Mouse (Mus musculus) megakaryocyte, embryonic 14.5 days (primary cell): Measurements from ENCODE around the gene Sorl1. TPM values are rescaled to one million over a fixed set of nuclear protein-coding genes. Genes with fewer than 3 reads are reported as not detected.
"Not testable (repeated sequence)": the region's sequence is repeated elsewhere in the genome, so short reads cannot be mapped to it uniquely, and the experiment has no call there.

Experiments
- H3K27me3 ChIP-seq: replicated peaks from 2 replicates; pipeline ENCODE3; 2012; ENCODE audit warnings: inconsistent platforms
- H3K36me3 ChIP-seq: replicated peaks from 2 replicates; pipeline ENCODE3; 2012; ENCODE audit warnings: low read length, inconsistent platforms, mixed read lengths
- H3K4me1 ChIP-seq: 2 replicates; pipeline ENCODE4 v1.6.1; 2012; ENCODE audit warnings: inconsistent platforms
- H3K4me3 ChIP-seq: replicated peaks from 2 replicates; pipeline ENCODE3; 2012; ENCODE audit warnings: moderate library complexity, mild to moderate bottlenecking, inconsistent platforms
- H3K9me3 ChIP-seq: 2 replicates; pipeline ENCODE4 v1.6.1; 2012; ENCODE audit warnings: inconsistent platforms
- FLI1 ChIP-seq: IDR thresholded peaks from 2 replicates; pipeline ENCODE4 v1.6.1; 2012; ENCODE audit warnings: low read length, inconsistent platforms, mixed read lengths
- GATA1 ChIP-seq: IDR thresholded peaks from 3 replicates; pipeline ENCODE4 v1.6.1; 2012; ENCODE audit warnings: mixed read lengths, low read length, inconsistent platforms, borderline replicate concordance
- polyA plus RNA-seq: library from polyadenylated mRNA; stranded (reverse); fragments of >175 nt; gene quantifications from 2 replicates; pipeline ENCODE4 v1.2.3, GENCODE M21; 2012; ENCODE audit warnings: low replicate concordance; ENCODE audit not compliant: insufficient read depth

Gene Sorl1
- polyA plus RNA-seq, 1 experiment: 0.28 TPM

DNA sequence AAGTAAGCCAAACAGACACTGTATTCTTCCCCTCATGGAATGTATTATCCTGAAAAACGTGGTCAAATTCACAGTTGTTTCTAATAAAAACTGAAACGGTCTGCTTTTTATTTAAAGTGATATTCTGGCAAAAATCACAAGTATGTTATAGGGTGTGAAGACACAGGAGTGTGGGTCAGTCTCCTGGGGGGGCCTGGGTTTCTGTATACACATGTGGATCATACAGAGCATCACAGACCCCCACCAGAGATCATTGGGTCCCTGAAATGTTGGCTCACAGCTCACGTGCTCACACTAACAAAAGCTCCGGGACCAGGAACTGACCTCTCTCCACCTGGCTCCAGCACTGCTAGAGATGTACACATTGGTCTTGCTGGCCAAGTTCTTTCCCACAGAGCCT, 60.7 kb downstream of the Sorl1 start:
- Histone ChIP-seq H3K27me3 (no peaks in the 10 kb centered on the region), H3K4me3 (no peak overlapping the region), H3K36me3 (no peaks in the 10 kb centered on the region), H3K9me3 (no peaks in the 10 kb centered on the region), H3K4me1 (no peaks in the 10 kb centered on the region)
- no peak for TF ChIP-seq GATA1
- TF ChIP-seq FLI1: no peak

DNA sequence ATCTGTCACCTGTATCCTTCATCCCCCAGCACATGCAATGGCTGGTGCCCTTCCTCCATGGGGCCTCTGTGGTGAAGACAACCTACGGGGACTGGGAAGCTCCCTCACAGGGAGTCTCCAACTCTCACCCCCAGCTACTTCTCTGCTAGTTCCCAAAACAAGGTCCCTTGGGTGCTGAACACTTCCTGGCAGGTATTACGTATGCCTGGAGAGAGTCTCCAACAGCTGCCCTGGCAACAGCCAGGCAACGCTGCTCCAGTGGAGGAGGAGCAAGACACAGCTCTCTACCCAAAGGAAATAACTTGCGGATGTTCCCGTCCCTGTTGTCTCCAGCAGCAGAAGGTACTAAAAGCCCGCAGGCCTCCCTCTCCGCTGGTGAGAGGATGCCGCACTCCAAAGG, 61.8 kb downstream of the Sorl1 start:
- no peaks in the 10 kb centered on the region for H3K27me3 ChIP-seq
- TF ChIP-seq GATA1 (no peak), FLI1 (no peak)
- H3K9me3 ChIP-seq: no peaks in the 10 kb centered on the region
- no peaks in the 10 kb centered on the region for H3K4me1 ChIP-seq
- H3K4me3 ChIP-seq: no peak overlapping the region
- H3K36me3 ChIP-seq: no peaks in the 10 kb centered on the region

DNA sequence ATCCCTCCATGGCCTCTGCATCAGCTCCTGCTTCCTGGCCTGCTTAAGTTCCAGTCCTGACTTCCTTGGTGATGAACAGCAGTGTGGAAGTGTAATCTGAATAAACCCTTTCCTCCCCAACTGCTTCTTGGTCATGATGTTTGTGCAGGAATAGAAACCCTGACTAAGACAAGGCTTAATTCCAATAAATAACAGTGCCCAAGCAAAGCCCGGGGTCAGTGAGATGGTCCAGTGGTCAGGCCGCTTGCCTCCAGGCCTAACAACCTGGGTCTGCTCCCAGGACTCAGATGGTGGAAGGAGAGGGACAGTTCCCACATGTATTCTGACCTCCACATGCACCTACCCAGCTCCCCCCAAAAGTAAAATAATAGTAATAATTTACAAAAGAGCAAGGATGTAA, 65.1 kb downstream of the Sorl1 start:
- not testable (repeated sequence) for H3K36me3 ChIP-seq, H3K27me3 ChIP-seq, H3K9me3 ChIP-seq, H3K4me3 ChIP-seq, H3K4me1 ChIP-seq

DNA sequence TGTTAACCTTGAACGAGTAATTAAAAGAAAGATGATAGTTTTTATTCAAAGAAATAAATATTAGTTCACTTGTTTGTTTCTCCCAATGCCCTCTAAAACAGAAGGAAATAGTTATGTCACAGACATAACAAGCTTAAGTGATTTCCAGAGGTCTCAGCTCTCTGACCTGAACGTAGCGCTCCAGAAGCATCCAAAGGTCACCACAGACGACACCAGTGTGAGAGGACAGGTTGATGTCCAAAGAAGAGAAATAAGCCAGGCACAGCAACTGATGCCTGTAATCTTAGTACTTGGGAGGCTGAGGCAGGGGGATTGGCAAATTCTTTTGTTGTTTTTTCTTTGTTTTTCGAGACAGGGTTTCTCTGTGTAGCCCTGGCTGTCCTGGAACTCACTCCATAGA, 67.5 kb downstream of the Sorl1 start:
- Histone ChIP-seq H3K36me3 (no peaks in the 10 kb centered on the region), H3K9me3 (no peaks in the 10 kb centered on the region), H3K4me3 (no peak overlapping the region), H3K27me3 (no peaks in the 10 kb centered on the region), H3K4me1 (no peaks in the 10 kb centered on the region)
- TF ChIP-seq GATA1 (no peak), FLI1 (no peak)

DNA sequence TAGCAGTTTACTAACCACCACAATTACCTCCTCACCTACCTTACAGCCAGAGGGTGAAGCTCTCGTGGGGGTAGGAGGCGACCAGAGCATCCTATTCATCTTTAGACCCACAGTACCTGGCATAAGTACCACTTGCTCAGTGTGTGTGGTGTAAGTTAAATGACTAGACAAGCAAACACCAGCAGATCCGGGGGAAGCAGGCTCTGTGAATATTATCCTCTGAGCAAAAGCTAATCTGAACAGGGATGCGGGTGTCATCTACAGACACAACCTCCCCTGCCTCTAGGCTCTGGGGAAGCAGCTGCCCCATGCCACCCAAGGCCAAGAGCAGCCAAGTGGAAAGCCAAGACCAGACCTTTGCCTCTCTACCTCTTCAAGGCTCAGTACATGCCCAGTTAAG, 68.7 kb downstream of the Sorl1 start:
- Histone ChIP-seq H3K36me3 (no peaks in the 10 kb centered on the region), H3K4me1 (no peaks in the 10 kb centered on the region), H3K9me3 (peaks cover 7% of the 10 kb centered on the region; the same call in 1 of the 2 replicates), H3K4me3 (no peak overlapping the region), H3K27me3 (no peaks in the 10 kb centered on the region)
- TF ChIP-seq FLI1: no peak
- TF ChIP-seq GATA1: no peak

DNA sequence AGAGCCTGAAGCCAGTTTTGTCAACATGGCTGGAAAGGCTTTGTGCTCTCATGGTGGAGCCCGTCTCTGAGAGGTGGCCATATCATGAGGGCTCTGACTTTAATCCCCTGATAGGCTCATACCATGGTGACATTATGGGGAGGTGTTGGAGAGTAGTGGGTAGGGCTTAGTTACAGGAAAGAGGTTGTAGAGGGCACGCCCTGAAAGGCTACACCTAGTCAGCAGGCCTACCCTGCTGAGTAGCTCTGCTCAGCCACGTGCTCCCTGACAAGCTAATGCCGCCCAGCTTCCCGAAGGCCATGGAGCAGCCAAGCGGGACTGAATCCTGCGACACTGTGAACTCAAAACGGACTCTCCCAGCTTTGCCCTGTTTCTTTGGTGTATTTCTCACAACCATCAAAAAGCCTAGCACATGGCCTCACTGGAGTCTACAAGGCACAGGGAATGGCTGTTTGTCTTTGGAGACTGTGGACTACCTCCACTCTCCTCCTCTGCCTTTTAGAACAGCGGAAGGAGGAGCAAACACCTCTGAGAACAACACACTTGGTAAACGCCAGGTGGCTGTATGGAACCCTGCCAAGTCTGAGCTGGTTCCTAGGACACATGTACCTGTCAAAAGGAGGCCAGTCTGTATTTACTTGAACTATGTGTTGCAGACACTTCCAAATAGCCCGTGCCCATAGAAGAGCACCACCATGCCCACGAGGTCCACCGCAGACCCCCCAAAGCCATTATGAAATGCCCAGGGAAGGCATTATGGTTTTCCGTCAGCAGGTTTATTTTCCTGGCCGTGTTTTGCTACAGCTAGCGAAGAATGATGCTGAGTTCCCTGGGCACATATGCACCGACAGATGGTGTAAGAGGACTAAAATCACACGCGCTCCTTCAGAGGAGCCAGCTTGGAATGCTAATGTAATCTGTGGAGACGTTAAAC, 69.5 kb downstream of the Sorl1 start:
- no peaks in the 10 kb centered on the region for H3K4me1 ChIP-seq
- H3K4me3 ChIP-seq: no peak overlapping the region
- peaks cover 7% of the 10 kb centered on the region; the same call in 1 of the 2 replicates for H3K9me3 ChIP-seq
- H3K27me3 ChIP-seq: no peaks in the 10 kb centered on the region
- no peaks in the 10 kb centered on the region for H3K36me3 ChIP-seq
- no peak for TF ChIP-seq GATA1
- TF ChIP-seq FLI1: no peak

DNA sequence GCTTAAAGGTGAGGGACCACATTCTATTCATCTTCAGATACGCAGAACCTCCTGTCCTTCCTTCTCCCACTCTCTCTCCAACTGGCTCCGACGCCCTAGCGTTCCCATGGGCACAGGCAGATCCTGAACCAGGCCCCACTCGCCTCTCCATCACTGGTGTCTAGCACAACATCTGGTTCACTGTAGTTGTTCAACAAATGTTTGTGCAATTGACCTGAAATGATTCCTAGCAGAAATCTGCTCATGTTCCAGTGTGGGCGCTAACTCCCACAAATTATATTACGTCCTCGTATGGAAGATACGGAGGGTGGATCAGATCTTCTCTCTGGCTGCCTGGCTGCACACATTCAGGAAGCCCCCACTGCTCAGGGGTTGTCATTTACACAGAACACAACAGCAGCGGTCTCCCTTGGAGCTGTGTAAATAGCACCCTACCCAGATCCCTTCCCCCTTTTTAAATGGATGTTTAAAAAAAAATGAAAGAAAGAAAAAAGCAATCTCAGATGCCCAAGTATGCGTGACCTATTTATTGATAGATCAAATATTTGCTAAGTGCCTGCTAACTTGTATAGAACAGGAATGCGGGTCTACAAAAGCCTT, 70.4 kb downstream of the Sorl1 start:
- H3K4me1 ChIP-seq: no peaks in the 10 kb centered on the region
- H3K4me3 ChIP-seq: no peak overlapping the region
- H3K27me3 ChIP-seq: no peaks in the 10 kb centered on the region
- peaks cover 7% of the 10 kb centered on the region; the same call in 1 of the 2 replicates for H3K9me3 ChIP-seq
- no peaks in the 10 kb centered on the region for H3K36me3 ChIP-seq
- TF ChIP-seq GATA1 (no peak), FLI1 (no peak)

DNA sequence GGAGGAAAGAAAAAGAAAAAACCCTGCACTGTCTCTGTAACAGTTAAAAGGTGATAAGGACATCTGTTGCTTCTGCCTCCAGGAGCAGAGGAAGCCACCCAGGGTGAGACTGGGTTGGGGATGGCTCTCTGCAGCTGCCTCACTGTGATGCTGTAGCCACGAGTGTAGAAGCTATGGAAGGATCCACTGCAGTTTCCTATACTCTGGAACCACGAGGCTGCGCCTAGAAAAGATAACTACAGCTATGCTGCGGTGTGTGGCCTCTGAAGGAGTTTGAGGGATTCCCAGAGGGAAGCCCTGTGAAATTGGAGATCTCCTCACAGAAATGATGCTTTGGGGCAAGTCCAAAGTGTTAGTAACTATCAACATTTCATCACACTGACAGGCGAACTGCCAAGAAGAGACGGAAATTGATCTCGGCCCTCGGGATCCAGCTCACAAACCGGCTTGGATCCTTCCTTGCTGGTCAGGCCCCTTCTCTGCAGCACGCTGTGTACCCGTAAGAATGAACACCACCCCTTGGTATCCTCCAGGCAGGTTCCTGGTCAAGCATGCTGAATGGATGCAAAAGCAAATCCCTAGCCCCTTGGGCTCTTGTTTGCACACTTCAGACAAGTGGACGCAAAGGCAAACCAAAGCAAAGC, 71.3 kb downstream of the Sorl1 start:
- TF ChIP-seq FLI1: no peak
- TF ChIP-seq GATA1: no peak
- Histone ChIP-seq H3K4me1 (no peaks in the 10 kb centered on the region), H3K36me3 (no peaks in the 10 kb centered on the region), H3K4me3 (no peak overlapping the region), H3K9me3 (peaks cover 7% of the 10 kb centered on the region; the same call in 1 of the 2 replicates), H3K27me3 (no peaks in the 10 kb centered on the region)

DNA sequence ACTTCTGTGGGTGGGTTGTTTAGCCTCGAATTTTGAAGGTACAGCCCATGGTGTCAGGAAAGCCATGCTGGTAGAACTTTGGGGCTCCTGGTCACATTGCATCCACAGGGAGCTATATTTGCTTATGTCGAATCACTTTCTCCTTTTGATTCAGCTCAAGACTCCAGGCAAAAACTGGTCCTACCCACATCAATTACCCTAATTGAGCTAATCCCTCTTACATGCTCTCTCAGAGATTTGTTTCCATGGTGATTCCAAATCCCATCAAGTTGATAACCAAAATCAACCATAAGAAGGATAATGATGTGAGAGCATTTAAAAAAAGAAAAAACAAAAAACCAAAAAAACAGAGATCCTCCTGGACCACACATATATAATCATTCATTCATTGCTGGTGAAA, 75.6 kb downstream of the Sorl1 start:
- Histone ChIP-seq H3K4me1 (no peaks in the 10 kb centered on the region), H3K27me3 (no peaks in the 10 kb centered on the region), H3K4me3 (no peak overlapping the region), H3K36me3 (no peaks in the 10 kb centered on the region), H3K9me3 (peaks cover 7% of the 10 kb centered on the region; the same call in 1 of the 2 replicates)
- TF ChIP-seq GATA1 (no peak), FLI1 (no peak)

DNA sequence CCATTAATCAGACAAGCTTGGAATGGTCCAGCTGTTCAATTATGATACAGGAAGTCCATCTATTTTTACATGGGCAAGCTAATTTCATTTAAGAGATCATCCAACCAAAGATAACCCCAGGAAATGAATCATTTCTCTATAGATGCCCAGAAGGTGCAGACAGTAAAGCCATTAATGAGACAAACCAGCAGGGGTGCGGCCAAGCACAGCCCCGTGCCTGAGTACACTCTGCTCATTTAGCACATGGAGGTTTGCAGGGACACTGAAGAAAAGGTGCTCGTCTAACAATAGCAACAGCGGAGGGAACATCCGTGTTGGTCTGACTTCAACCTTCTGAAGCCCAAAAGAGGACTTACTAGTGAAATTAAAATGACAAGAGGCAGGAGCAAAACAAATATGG, 76.3 kb downstream of the Sorl1 start:
- no peaks in the 10 kb centered on the region for H3K27me3 ChIP-seq
- H3K9me3 ChIP-seq: peaks cover 7% of the 10 kb centered on the region; the same call in 1 of the 2 replicates
- TF ChIP-seq FLI1: no peak
- TF ChIP-seq GATA1: no peak
- H3K4me1 ChIP-seq: no peaks in the 10 kb centered on the region
- no peak overlapping the region for H3K4me3 ChIP-seq
- no peaks in the 10 kb centered on the region for H3K36me3 ChIP-seq
